Mouse (Mus musculus) mouse trophoblast stem cell (cell line): ENCODE measurements around the gene Lrrc41.

ENCODE experiments used
- in situ Hi-C, 2 experiments: fragments of 300-500 bp; cut with MseI, MboI; formaldehyde crosslinking; loops; 2 replicates in 1 of 2; 3 replicates in 1 of 2; pipeline ENCODE4 v1.15.1; 2025

Gene Lrrc41

DNA sequence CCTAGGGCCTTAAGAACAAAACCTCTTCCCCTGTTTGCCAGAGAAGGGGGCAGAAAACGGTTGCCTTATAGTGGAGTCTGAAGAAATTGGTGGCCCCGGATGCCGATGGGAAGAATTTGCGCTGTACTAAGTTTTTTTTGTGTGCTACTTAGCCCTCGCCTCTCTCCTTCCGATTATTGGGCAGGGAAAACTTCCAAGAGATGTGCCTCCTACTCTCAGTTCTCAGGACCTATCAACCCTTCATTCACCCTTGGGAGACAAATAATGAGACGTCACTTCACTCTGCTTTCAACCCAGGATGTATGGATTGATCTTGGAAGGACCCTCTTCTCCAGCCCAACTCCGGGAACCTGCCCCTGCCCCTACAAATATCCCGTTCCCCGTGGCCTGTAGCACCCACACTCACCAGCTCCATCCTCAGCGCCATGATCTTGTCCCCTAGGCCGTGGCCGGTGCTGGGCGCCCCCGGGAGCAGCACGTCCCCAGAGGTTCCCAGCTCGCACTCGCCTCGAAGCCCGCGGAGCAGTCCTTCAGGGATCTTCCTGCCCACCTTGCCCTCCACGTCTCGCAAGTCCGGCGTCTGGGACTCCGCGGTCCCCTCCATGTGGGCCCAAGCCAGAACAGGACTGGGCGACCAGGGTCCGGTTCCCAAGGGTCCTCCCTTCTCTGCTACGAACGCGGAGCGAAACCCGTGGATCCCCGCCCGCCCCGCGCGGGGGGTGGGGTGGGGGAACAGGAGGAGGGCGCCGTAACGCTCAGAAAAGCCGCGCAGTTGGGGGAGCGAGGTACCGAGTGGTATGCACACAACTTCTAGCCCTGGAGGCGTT lies 69.0 kb downstream of the Lrrc41 start:
- in situ Hi-C loops, result no loop called here
